Mouse (Mus musculus) kidney, embryonic 16.5 days (tissue): ENCODE results near the gene Cabp5. TPM values are rescaled to one million over a fixed set of nuclear protein-coding genes. Genes with fewer than 3 reads are reported as not detected.
"Not testable (repeated sequence)": the region's sequence is repeated elsewhere in the genome, so short reads cannot be mapped to it uniquely, and the experiment has no call there.

Experiments used
- ATAC-seq: fragments of 200-750 bp; cut with Nextera tagmentation; 2 replicates; pipeline ENCODE4 v1.8.0; 2017; ENCODE audit warnings: moderate TSS enrichment; ENCODE audit not compliant: low FRiP score, low TSS enrichment
- H3K27ac ChIP-seq: fragments of 300-500 bp; sonication (generic); 2 replicates; pipeline ENCODE4 v1.5.1; 2014; ENCODE audit warnings: low read length
- H3K27me3 ChIP-seq: fragments of 300-500 bp; sonication (generic); 2 replicates; pipeline ENCODE4 v1.6.1; 2014; ENCODE audit warnings: low read length, control low read depth, mixed read lengths; ENCODE audit not compliant: insufficient read depth
- H3K36me3 ChIP-seq: fragments of 300-500 bp; sonication (generic); 2 replicates; pipeline ENCODE4 v1.6.1; 2014; ENCODE audit warnings: low read length, control low read depth, mixed read lengths; ENCODE audit not compliant: insufficient read depth
- H3K4me1 ChIP-seq: fragments of 300-500 bp; sonication (generic); 2 replicates; pipeline ENCODE4 v1.6.1; 2014; ENCODE audit warnings: low read length, control low read depth, mixed read lengths; ENCODE audit not compliant: insufficient read depth
- H3K4me2 ChIP-seq: fragments of 300-500 bp; sonication (generic); replicated peaks from 2 replicates; pipeline ENCODE4 v1.6.1; 2014; ENCODE audit warnings: low read depth, low read length
- H3K4me3 ChIP-seq: fragments of 300-500 bp; sonication (generic); 2 replicates; pipeline ENCODE4 v1.5.1; 2014; ENCODE audit warnings: mild to moderate bottlenecking, low read length
- H3K9ac ChIP-seq: fragments of 300-500 bp; sonication (generic); replicated peaks from 2 replicates; pipeline ENCODE4 v1.6.1; 2014; ENCODE audit warnings: low read length
- H3K9me3 ChIP-seq: fragments of 300-500 bp; sonication (generic); 2 replicates; pipeline ENCODE4 v1.6.1; 2016; ENCODE audit warnings: low read length, control low read depth
- WGBS: fragments of 180-500 bp; shearing (Covaris S2); extraction: QIAGEN DNeasy Blood & Tissue Kit; methylation state at CpG from one replicate; pipeline ENCODE4 v1.1.7; 2014; 5-methylcytosine and 5-hydroxymethylcytosine counted together
- polyA plus RNA-seq: library from polyadenylated mRNA; unstranded; fragments of >200 nt; fragmentation: Nextera tagmentation; extraction: Ambion mirVana; gene quantifications from 2 replicates; pipeline ENCODE4 v1.2.1, GENCODE M21; 2015

The Cabp5 gene
- polyA plus RNA-seq, result not detected in 2 replicates

- ATAC-seq, result no peak
- Histone ChIP-seq H3K9ac (no peak within 1 kb of the TSS), H3K9me3 (no peaks in the 10 kb centered on the region), H3K4me3 (no peak within 1 kb of the TSS), H3K4me2 (no peak within 1 kb of the TSS), H3K27ac (no peak within 1 kb of the TSS), H3K27me3 (no peaks in the 10 kb centered on the region), H3K36me3 (no peaks in the 10 kb centered on the region), H3K4me1 (no peaks in the 10 kb centered on the region)
- 85% methylated on average over 1 of the region's 1 CpGs for WGBS
Measured at GRCm38 (mm10) chr7:13397832-13398231, at the start of gene Cabp5. Gene Cabp5 (plus strand): TSS chr7:13398132.

GRCm38 (mm10) chr7:13355943-13356342 is 42.0 kb upstream of the Cabp5 start:
- no peak overlapping the region for H3K9ac ChIP-seq
- H3K9me3 ChIP-seq, result no peaks in the 10 kb centered on the region
- H3K36me3 ChIP-seq, result peaks cover 37% of the 10 kb centered on the region
- no peak overlapping the region for H3K4me2 ChIP-seq
- H3K27ac ChIP-seq, result no peak overlapping the region
- H3K4me3 ChIP-seq, result no peak overlapping the region
- ATAC-seq, result no peak
- no peaks in the 10 kb centered on the region for H3K4me1 ChIP-seq
- no peaks in the 10 kb centered on the region for H3K27me3 ChIP-seq

GRCm38 (mm10) chr7:13380588-13380987 is 17.3 kb upstream of the Cabp5 start:
- Histone ChIP-seq H3K4me3 (no peak overlapping the region), H3K9ac (no peak overlapping the region), H3K4me1 (no peaks in the 10 kb centered on the region), H3K36me3 (no peaks in the 10 kb centered on the region), H3K9me3 (no peaks in the 10 kb centered on the region), H3K27me3 (no peaks in the 10 kb centered on the region), H3K27ac (no peak overlapping the region), H3K4me2 (no peak overlapping the region)
- no peak for ATAC-seq
- 81% methylated on average over 2 of the region's 2 CpGs for WGBS

- 43% methylated on average over 1 of the region's 1 CpGs for WGBS
- H3K36me3 ChIP-seq, H3K27ac ChIP-seq: not testable (repeated sequence)
Measured at GRCm38 (mm10) chr7:13450541-13450940, 52.6 kb downstream of the Cabp5 start, which contains the start of gene Bsph1. Gene Bsph1 (plus strand): TSS chr7:13450841.

More at GRCm38 (mm10) chr7:13450541-13450940, 52.6 kb downstream of the Cabp5 start, which contains the start of gene Bsph1:
- not testable (repeated sequence) for H3K9ac ChIP-seq, H3K4me3 ChIP-seq, H3K27me3 ChIP-seq, H3K4me1 ChIP-seq, ATAC-seq, H3K4me2 ChIP-seq, H3K9me3 ChIP-seq

Other genes with a start within 250 kb of the Cabp5 start
- gene Vmn1r88, start 238.6 kb upstream of the Cabp5 start, polyA plus RNA-seq, result not detected in 2 replicates
- not detected in 2 replicates for gene Vmn1r89, start 185.1 kb upstream of the Cabp5 start, polyA plus RNA-seq
- 89.1 and 98.3 TPM in 2 replicates for gene Lig1, start 120.8 kb upstream of the Cabp5 start, polyA plus RNA-seq
- 10.2 and 11.0 TPM in 2 replicates for gene Zswim9, start 119.4 kb upstream of the Cabp5 start, polyA plus RNA-seq
- gene Pla2g4c, start 73.5 kb upstream of the Cabp5 start, polyA plus RNA-seq, result 1.1 and 1.2 TPM in 2 replicates
- gene Bsph1, start 52.7 kb downstream of the Cabp5 start, polyA plus RNA-seq, result not detected in 2 replicates
- not detected in 2 replicates for gene Bsph2, start 172.9 kb downstream of the Cabp5 start, polyA plus RNA-seq
- not detected in 2 replicates for gene Sult2a5, start 225.8 kb downstream of the Cabp5 start, polyA plus RNA-seq